Mouse (Mus musculus) stomach, embryonic 16.5 days (tissue): Measurements from ENCODE around the gene Stk38l. TPM values are rescaled to one million over a fixed set of nuclear protein-coding genes. Genes with fewer than 3 reads are reported as not detected.

ENCODE experiments used
- ATAC-seq: fragments of 200-750 bp; cut with Nextera tagmentation; 2 replicates; pipeline ENCODE4 v1.8.0; 2017; ENCODE audit warnings: moderate number of reproducible peaks, moderate TSS enrichment; ENCODE audit not compliant: insufficient read depth, low FRiP score
- H3K27ac ChIP-seq: fragments of 300-500 bp; sonication (generic); 2 replicates; pipeline ENCODE4 v1.5.1; 2014; ENCODE audit warnings: low read length
- H3K27me3 ChIP-seq: fragments of 300-500 bp; sonication (generic); 2 replicates; pipeline ENCODE4 v1.6.1; 2014; ENCODE audit warnings: low read length, control low read depth, mixed read lengths; ENCODE audit not compliant: control insufficient read depth, insufficient read depth
- H3K36me3 ChIP-seq: fragments of 300-500 bp; sonication (generic); 2 replicates; pipeline ENCODE4 v1.6.1; 2014; ENCODE audit warnings: low read length; ENCODE audit not compliant: control insufficient read depth, insufficient read depth
- H3K4me1 ChIP-seq: fragments of 300-500 bp; sonication (generic); 2 replicates; pipeline ENCODE4 v1.6.1; 2014; ENCODE audit warnings: low read length, control low read depth, mixed read lengths; ENCODE audit not compliant: control insufficient read depth, insufficient read depth
- H3K4me2 ChIP-seq: fragments of 300-500 bp; sonication (generic); 2 replicates; pipeline ENCODE4 v1.6.1; 2014; ENCODE audit warnings: low read depth, low read length, mixed read lengths
- H3K4me3 ChIP-seq: fragments of 300-500 bp; sonication (generic); replicated peaks from 2 replicates; pipeline ENCODE4 v1.5.1; 2014; ENCODE audit warnings: mild to moderate bottlenecking, low read length
- H3K9ac ChIP-seq: fragments of 300-500 bp; sonication (generic); 2 replicates; pipeline ENCODE4 v1.6.1; 2014; ENCODE audit warnings: low read length
- H3K9me3 ChIP-seq: fragments of 300-500 bp; sonication (generic); replicated peaks from 2 replicates; pipeline ENCODE4 v1.6.1; 2016; ENCODE audit warnings: low read length, control low read depth; ENCODE audit not compliant: control insufficient read depth
- WGBS: fragments of 180-500 bp; shearing (Covaris S2); extraction: QIAGEN DNeasy Blood & Tissue Kit; methylation state at CpG from one replicate; pipeline ENCODE4 v1.1.7; 2014; 5-methylcytosine and 5-hydroxymethylcytosine counted together
- polyA plus RNA-seq: library from polyadenylated mRNA; unstranded; fragments of >200 nt; fragmentation: Nextera tagmentation; extraction: Ambion mirVana; gene quantifications from 2 replicates; pipeline ENCODE4 v1.2.1, GENCODE M21; 2015

Stk38l gene
- polyA plus RNA-seq = 23.4 and 26.3 TPM in 2 replicates

DNA sequence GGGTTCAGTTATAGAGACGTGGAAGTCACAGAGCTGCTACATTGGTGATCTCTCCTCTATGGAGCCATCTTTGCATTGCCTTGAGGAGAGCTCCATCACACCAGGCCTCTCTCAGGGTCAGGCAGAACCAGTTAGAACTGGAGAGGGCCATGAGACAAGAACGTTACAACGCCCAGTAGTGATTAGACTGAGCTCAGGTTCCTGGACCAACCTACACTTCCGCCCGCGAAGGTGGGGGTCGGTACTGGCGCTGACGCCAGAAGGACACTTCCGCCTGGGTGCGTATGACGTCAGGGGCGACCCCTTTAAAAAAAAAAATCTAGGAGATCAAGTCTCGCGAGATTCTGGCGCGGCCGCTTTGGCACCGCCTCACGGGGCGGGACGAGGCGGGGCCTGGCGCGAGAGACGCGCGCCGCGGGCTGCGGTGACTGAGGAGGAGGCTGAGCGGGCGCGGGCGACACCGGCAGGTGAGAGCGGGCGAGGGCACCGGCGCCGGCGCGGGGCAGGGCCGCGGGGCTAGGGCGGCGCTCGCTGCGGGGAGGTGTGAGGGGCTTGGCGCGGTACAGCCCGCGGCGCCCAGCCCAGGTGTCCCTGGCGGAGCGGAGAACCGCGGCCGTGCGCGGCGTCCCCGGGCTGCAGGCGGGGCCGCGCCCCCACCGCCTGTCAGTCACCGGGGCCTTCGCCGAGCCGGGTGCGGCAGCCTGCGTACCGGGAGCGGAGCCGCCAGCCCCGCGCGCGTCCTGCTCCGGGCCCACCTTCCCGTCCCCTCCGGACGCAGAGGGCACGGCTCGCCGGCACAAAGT lies at the start of gene Stk38l:
Gene Stk38l, plus strand, starts transcription at position 415 of the 803 bp plus-strand sequence.
- 2% methylated on average over 85 of the region's 87 CpGs for WGBS
- no peaks in the 10 kb centered on the region for H3K9me3 ChIP-seq
- no peaks in the 10 kb centered on the region for H3K4me1 ChIP-seq
- no peaks in the 10 kb centered on the region for H3K27me3 ChIP-seq
- peak; percentile 97 for ATAC-seq
- peak within 1 kb of the TSS; percentile 91 for H3K27ac ChIP-seq
- H3K4me3 ChIP-seq = peak within 1 kb of the TSS; percentile 94
- peak within 1 kb of the TSS; percentile 78 for H3K4me2 ChIP-seq
- H3K9ac ChIP-seq = peak within 1 kb of the TSS; percentile 88
- H3K36me3 ChIP-seq = no peaks in the 10 kb centered on the region

DNA sequence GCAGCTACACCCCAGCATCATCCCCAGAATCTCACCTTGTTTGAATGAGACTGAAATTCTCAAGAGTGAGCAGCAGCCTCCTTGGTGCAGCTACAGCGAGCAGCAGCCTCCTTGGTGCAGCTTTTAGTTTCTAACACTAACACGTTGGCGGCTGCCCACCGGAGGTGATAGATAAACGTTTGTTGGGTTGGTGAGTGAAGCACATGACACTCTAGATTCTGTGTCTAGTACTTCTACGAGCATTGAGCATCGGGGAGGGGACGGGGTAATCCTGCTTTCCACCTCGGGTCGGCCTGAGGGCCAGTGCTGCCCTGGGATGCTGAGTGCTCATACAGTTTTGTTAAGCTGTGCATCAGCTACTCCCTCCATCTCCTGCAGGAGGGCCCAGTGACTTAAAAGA lies 47.9 kb upstream of the Stk38l start:
- H3K27ac ChIP-seq = no peak overlapping the region
- H3K4me2 ChIP-seq = no peak overlapping the region
- H3K4me3 ChIP-seq = no peak overlapping the region
- H3K9me3 ChIP-seq = 0 out of 2 replicates have a peak, but pooled peaks cover 3% of the 10 kb centered on the region
- no peak overlapping the region for H3K9ac ChIP-seq
- no peaks in the 10 kb centered on the region for H3K36me3 ChIP-seq
- WGBS = 68% methylated on average over 10 of the region's 10 CpGs
- ATAC-seq = no peak
- H3K4me1 ChIP-seq = no peaks in the 10 kb centered on the region
- H3K27me3 ChIP-seq = 0 out of 2 replicates have a peak, but pooled peaks cover 2% of the 10 kb centered on the region

DNA sequence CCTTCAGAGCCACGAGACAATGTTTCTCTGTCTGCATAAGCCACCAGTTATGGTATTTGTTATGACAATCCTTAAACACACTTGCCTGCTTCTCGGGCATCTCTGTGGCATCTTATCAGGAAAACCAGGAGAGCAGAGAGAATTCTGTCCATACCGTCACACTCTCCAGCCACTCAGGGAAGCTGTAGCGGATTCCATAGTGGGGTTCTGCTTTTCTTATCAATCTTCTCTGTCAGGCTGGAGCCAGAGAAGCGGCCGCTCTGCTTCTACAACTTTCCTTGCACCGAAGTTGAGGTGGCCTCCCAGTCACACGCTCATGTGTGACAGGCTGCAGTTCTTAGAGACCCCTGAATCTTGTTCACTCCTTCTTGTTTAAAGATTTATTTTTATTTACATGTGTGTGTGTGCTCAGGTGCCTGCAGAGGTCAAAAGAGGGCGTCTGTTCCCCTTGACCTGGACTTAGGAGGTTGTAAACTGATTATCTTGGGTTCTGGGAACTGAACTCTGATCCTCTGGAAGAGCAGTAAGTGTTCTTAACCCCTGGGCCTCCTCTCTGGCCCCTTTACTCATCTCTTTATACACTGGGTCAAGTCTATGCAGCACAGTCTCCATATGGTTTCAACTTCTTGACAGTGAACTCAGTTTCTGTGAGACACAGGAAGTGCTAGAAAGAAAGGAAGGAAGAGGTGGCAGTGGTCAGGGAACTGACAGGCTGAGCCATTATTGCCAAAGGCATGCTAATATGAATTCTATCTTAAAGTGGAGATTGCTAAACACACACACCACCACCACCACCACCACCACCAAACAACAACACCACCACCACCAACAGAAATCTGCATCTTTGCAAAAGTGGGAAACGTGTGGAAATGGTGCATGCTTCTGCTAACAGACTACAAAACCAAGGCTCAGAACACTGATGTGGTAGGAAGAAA lies 46.4 kb upstream of the Stk38l start:
- H3K27me3 ChIP-seq = 0 out of 2 replicates have a peak, but pooled peaks cover 2% of the 10 kb centered on the region
- no peak for ATAC-seq
- WGBS = 37% methylated on average over 10 of the region's 10 CpGs

DNA sequence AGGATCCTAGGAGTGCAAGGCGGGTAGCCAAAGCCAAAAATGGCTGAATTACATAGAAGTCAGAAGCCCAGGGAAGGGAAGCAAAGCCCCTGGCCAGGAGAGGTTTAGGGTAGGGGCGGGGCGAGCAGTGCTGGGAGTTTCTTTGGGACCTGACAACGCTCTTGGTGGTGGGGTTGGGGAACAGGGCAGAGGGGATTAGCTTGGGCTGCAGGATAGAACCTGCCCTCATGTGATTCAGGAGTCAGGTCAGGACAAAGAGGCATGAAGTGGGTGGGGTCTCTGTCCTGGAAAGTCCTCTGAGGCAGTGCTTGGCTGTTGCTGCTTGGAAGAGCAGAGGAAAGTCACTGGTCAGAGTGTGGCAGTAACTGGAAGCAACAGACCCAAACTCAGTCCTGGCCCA lies 40.9 kb upstream of the Stk38l start:
- Histone ChIP-seq H3K4me3 (no peak overlapping the region), H3K27me3 (no peaks in the 10 kb centered on the region), H3K4me2 (no peak overlapping the region), H3K9ac (no peak overlapping the region), H3K36me3 (no peaks in the 10 kb centered on the region), H3K9me3 (0 out of 2 replicates have a peak, but pooled peaks cover 3% of the 10 kb centered on the region), H3K27ac (no peak overlapping the region), H3K4me1 (peaks cover 4% of the 10 kb centered on the region; the same call in 1 of the 2 replicates)
- WGBS = 71% methylated on average over 4 of the region's 4 CpGs
- no peak for ATAC-seq

More for the DNA sequence above, 46.4 kb upstream of the Stk38l start:
- Histone ChIP-seq H3K36me3 (no peaks in the 10 kb centered on the region), H3K27ac (no peak overlapping the region), H3K4me2 (no peak overlapping the region), H3K9me3 (0 out of 2 replicates have a peak, but pooled peaks cover 3% of the 10 kb centered on the region), H3K4me3 (no peak overlapping the region), H3K9ac (no peak overlapping the region), H3K4me1 (no peaks in the 10 kb centered on the region)

DNA sequence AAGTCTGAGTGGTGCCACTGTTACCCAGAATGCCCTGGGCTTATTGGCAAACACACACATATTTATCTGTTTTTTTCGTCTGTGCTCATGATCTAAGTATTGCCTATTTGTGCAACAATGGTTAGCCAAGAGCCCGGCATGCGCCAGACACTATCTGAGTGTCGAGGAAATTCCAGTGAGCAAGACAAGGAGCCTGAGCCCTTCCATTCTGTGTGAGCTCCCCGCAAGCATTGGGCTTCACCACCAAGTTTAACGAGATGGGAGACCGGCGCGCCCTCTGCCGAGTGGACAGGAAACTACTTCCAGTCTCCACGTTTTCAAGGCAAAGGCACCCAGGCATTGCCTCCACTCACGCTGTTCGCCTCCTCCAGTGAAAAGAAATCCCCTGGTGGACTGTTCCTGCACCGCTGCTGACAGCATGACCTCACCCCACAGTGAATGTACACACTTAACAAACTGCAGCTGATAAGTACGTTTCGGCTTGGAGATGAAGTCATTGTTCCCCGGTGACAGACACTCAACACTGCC lies 39.0 kb upstream of the Stk38l start:
- 61% methylated on average over 17 of the region's 17 CpGs for WGBS
- no peak overlapping the region for H3K9ac ChIP-seq
- peaks cover 4% of the 10 kb centered on the region; the same call in 1 of the 2 replicates for H3K4me1 ChIP-seq
- 0 out of 2 replicates have a peak, but pooled peaks cover 2% of the 10 kb centered on the region for H3K9me3 ChIP-seq
- peak overlapping the region; percentile 14 for H3K4me2 ChIP-seq
- no peaks in the 10 kb centered on the region for H3K36me3 ChIP-seq
- ATAC-seq = peak; percentile 80
- H3K27me3 ChIP-seq = no peaks in the 10 kb centered on the region
- no peak overlapping the region for H3K27ac ChIP-seq
- no peak overlapping the region for H3K4me3 ChIP-seq

GRCm38 (mm10) chr6:146686463-146687196 lies 38.2 kb upstream of the Stk38l start:
- H3K4me2 ChIP-seq = peak overlapping the region; percentile 14; the same call in 1 of the 2 replicates
- no peaks in the 10 kb centered on the region for H3K36me3 ChIP-seq
- 58% methylated on average over 5 of the region's 5 CpGs for WGBS
- H3K9me3 ChIP-seq = 0 out of 2 replicates have a peak, but pooled peaks cover 2% of the 10 kb centered on the region
- H3K9ac ChIP-seq = no peak overlapping the region; the same call in 1 of the 2 replicates
- H3K4me1 ChIP-seq = peaks cover 4% of the 10 kb centered on the region; the same call in 1 of the 2 replicates
- H3K27me3 ChIP-seq = no peaks in the 10 kb centered on the region
- ATAC-seq = peak; percentile 68; the same call in 1 of the 2 replicates
- no peak overlapping the region for H3K27ac ChIP-seq
- no peak overlapping the region for H3K4me3 ChIP-seq

DNA sequence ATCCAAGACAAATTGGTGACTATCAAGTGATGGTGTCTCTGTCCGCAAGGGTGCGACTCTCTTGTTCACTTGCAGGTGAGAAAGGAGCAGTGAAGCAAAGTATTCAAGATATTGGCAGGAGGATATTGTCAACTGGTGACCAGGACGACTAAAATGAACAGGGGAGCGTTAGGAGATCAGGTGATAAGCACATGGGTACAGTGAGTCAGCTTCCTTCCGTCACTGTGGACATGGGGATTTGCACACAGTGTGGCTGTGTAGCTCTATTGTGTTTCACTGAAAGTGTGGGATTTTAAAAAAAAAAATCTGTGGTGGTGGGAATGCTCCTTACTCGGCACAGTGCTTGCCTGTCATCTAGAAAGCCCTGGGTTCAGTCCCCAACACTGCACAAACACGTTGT lies 36.8 kb upstream of the Stk38l start:
- H3K36me3 ChIP-seq = no peaks in the 10 kb centered on the region
- no peak overlapping the region for H3K4me2 ChIP-seq
- H3K4me3 ChIP-seq = no peak overlapping the region
- no peak overlapping the region for H3K9ac ChIP-seq
- H3K4me1 ChIP-seq = peaks cover 4% of the 10 kb centered on the region; the same call in 1 of the 2 replicates
- ATAC-seq = no peak
- no peak overlapping the region for H3K27ac ChIP-seq
- no peaks in the 10 kb centered on the region for H3K27me3 ChIP-seq
- H3K9me3 ChIP-seq = 0 out of 2 replicates have a peak, but pooled peaks cover 2% of the 10 kb centered on the region
- 83% methylated on average over 7 of the region's 7 CpGs for WGBS

- Histone ChIP-seq H3K4me2 (no peak overlapping the region), H3K9me3 (0 out of 2 replicates have a peak, but pooled peaks cover 2% of the 10 kb centered on the region), H3K4me3 (no peak overlapping the region), H3K9ac (no peak overlapping the region), H3K27me3 (no peaks in the 10 kb centered on the region), H3K4me1 (peaks cover 4% of the 10 kb centered on the region; the same call in 1 of the 2 replicates), H3K27ac (no peak overlapping the region), H3K36me3 (no peaks in the 10 kb centered on the region)
- no peak for ATAC-seq
- 89% methylated on average over 5 of the region's 5 CpGs for WGBS
Measured at GRCm38 (mm10) chr6:146688861-146689260, 35.9 kb upstream of the Stk38l start.
